Mouse (Mus musculus) CD4-positive naive resting alpha-beta T cell, adult 76 days (primary cell): Measurements from ENCODE around the gene Vmn2r81. TPM values are rescaled to one million over a fixed set of nuclear protein-coding genes. Genes with fewer than 3 reads are reported as not detected.

Experiments used
- total RNA-seq: library from RNA; stranded (reverse); gene quantifications from one replicate; pipeline ENCODE4 v1.2.4, GENCODE M21; 2023

The Vmn2r81 gene
- not detected for total RNA-seq

DNA sequence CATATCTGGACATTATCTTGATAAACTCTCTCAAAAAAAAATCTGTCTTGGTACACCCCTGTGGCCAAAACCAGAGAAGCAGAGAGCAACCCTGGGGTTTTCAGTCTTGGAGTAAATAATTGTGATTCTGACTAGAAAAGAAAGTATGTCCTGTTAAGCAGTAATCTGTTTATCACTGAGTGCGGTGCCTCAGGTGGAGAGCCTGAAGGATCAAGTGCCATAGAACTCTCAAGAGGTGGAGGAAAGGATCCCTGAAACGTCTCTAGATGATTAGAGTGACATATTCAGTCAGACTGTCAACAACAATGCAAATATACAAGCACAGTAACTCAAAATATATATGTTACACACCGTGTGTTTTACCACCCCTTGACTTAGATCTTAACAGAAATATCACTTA lies at the start of gene Vmn2r81:
Vmn2r81 (plus strand) TSS at position 301 of the 400 bp plus-strand sequence.

Other genes with a start within 250 kb of the Vmn2r81 start
- gene Olfr1351, start 235.2 kb upstream of the Vmn2r81 start, total RNA-seq = not detected
- not detected for gene Olfr57, start 219.0 kb upstream of the Vmn2r81 start, total RNA-seq
- 21.3 TPM for gene 2610008E11Rik, start 150.1 kb upstream of the Vmn2r81 start, total RNA-seq
- gene Vmn2r80, start 98.9 kb upstream of the Vmn2r81 start, total RNA-seq = not detected
- not detected for gene Vmn2r82, start 108.8 kb downstream of the Vmn2r81 start, total RNA-seq
- not detected for gene Vmn2r83, start 221.0 kb downstream of the Vmn2r81 start, total RNA-seq